Mouse (Mus musculus) neural tube, embryonic 13.5 days (tissue): ENCODE measurements at regions not wholly inside any gene's neighbourhood (a gene's known extent, or its start where the extent isn't known, plus 50 kb on each side); places are given as distances from the start of the nearest gene placed in this dataset.

Experiments
- ATAC-seq: fragments of 200-750 bp; cut with Nextera tagmentation; 2 replicates; pipeline ENCODE4 v1.8.0; 2017; ENCODE audit warnings: low read depth, mild to moderate bottlenecking, moderate TSS enrichment, moderate library complexity
- H3K27ac ChIP-seq: fragments of 300-500 bp; sonication (generic); replicated peaks from 2 replicates; pipeline ENCODE4 v1.5.1; 2015; ENCODE audit warnings: moderate library complexity, mild to moderate bottlenecking, inconsistent platforms
- H3K27me3 ChIP-seq: fragments of 300-500 bp; sonication (generic); 2 replicates; pipeline ENCODE4 v1.6.1; 2015; ENCODE audit warnings: mild to moderate bottlenecking, inconsistent platforms
- H3K36me3 ChIP-seq: fragments of 300-500 bp; sonication (generic); 2 replicates; pipeline ENCODE4 v1.6.1; 2015; ENCODE audit warnings: mild to moderate bottlenecking, inconsistent platforms
- H3K4me1 ChIP-seq: fragments of 300-500 bp; sonication (generic); replicated peaks from 2 replicates; pipeline ENCODE4 v1.6.1; 2015; ENCODE audit warnings: inconsistent platforms
- H3K4me2 ChIP-seq: fragments of 300-500 bp; sonication (generic); 2 replicates; pipeline ENCODE4 v1.6.1; 2015; ENCODE audit warnings: inconsistent platforms, mild to moderate bottlenecking, moderate library complexity
- H3K4me3 ChIP-seq: fragments of 300-500 bp; sonication (generic); 2 replicates; pipeline ENCODE4 v1.5.1; 2015; ENCODE audit warnings: mild to moderate bottlenecking, inconsistent platforms
- H3K9ac ChIP-seq: fragments of 300-500 bp; sonication (generic); 2 replicates; pipeline ENCODE4 v1.6.1; 2015; ENCODE audit warnings: moderate library complexity, mild to moderate bottlenecking, inconsistent platforms
- H3K9me3 ChIP-seq: fragments of 300-500 bp; sonication (generic); 2 replicates; pipeline ENCODE4 v1.6.1; 2016; ENCODE audit warnings: inconsistent platforms
- whole genome bisulfite sequencing: fragments of 180-500 bp; shearing (Covaris S2); methylation state at CpG from one replicate; pipeline ENCODE4 v1.1.7; 2015; 5-methylcytosine and 5-hydroxymethylcytosine counted together

DNA sequence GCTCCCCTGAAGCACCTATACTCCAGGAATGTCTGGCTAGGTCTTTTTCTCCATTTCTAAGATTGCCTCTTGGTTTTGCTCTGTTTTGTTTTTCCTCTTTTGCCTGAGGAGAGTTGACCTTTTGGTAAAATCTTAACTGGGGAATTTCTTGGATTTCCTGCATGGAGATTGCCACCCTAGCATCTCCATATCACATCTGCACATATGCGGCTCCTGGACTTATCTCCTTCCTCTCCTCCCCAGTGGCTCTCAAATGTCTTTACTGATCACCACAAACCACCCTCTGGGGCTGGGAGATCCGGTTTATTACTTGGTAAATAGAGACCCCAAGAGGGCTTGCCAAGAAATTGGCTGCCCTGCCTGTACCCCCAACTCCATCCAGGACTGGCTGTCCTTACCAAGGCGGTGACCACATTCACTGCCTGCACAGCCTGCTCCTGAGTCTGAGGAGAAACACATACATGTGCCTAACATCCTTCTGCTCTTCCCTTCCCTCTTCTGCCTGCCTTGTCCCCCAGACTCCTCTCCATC, 87.3 kb downstream of the Psmg1 start:
- no peaks in the 10 kb centered on the region for H3K27me3 ChIP-seq
- H3K4me1 ChIP-seq = no peaks in the 10 kb centered on the region
- no peak for ATAC-seq
- 63% methylated on average over 3 of the region's 3 CpGs for WGBS
- no peak overlapping the region for H3K27ac ChIP-seq
- no peaks in the 10 kb centered on the region for H3K36me3 ChIP-seq
- no peaks in the 10 kb centered on the region for H3K9me3 ChIP-seq
- H3K4me2 ChIP-seq = no peak overlapping the region
- H3K4me3 ChIP-seq = no peak overlapping the region
- H3K9ac ChIP-seq = no peak overlapping the region

DNA sequence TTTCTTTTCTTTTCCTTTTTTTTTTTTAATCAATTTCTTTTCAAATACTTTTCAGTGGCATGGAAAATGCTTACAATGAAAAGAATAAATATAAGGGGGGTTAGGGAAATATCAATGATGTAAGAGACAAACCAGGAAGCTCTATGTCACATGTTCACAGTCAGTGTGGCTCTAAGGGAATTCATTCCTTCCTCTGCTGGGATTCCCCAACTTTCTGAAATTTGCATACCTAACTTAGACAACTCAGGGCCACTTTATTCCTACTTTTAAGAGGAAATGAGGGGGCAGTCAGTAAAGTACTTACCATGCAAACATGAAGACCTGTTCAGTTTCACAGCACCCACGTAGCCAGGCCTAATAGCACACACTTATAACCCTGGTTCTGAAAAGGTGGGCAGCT, 88.6 kb downstream of the Psmg1 start:
- ATAC-seq = no peak
- H3K4me2 ChIP-seq = no peak overlapping the region

DNA sequence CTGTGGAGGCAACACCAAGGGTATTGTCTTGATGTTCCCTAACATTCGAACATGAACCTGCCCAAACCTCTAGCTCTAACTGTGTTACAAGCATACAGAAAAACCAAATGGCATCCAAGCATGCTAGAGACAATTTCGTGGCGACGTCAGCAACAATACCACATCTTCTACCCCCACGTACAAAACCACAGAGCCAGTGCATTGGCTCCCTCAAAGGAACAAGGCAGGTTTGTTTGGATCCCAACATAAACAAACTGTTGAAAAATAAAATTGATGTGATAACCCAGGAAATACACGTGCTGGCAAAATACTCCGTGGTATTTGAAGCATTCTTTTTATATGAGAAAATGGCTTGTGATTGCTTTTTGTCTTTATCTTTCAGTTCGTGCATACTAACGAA, 89.4 kb downstream of the Psmg1 start:
- Histone ChIP-seq H3K9ac (no peak overlapping the region), H3K4me2 (no peak overlapping the region), H3K4me1 (no peaks in the 10 kb centered on the region), H3K4me3 (no peak overlapping the region), H3K27ac (no peak overlapping the region), H3K36me3 (no peaks in the 10 kb centered on the region), H3K9me3 (no peaks in the 10 kb centered on the region), H3K27me3 (no peaks in the 10 kb centered on the region)
- WGBS = 84% methylated on average over 9 of the region's 9 CpGs
- ATAC-seq = no peak

More for the DNA sequence above, 88.6 kb downstream of the Psmg1 start:
- Histone ChIP-seq H3K36me3 (no peaks in the 10 kb centered on the region), H3K9ac (no peak overlapping the region), H3K27me3 (no peaks in the 10 kb centered on the region), H3K9me3 (no peaks in the 10 kb centered on the region), H3K27ac (no peak overlapping the region), H3K4me1 (no peaks in the 10 kb centered on the region), H3K4me3 (no peak overlapping the region)
- 91% methylated on average over 1 of the region's 1 CpGs for WGBS

DNA sequence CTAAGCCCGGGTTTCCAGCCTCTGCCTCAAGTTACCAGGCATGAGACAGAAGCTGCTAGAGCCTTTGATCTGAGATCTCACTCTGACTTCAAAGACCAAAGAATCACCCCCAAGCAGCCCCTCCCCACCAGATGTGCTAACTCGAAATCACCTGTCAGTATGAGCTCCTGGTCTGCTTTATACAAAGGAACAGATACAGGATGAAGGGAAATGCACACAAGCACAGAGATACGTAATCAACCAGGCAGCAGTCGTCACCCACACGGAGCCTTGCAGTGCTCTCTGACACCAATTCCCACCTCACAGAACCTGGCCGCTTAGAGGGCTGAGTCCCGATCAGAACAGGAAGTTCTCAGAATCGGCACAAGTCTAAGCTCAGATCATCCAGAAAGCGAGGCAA, 90.6 kb downstream of the Psmg1 start:
- Histone ChIP-seq H3K4me1 (no peaks in the 10 kb centered on the region), H3K9me3 (no peaks in the 10 kb centered on the region), H3K9ac (no peak overlapping the region), H3K36me3 (no peaks in the 10 kb centered on the region), H3K4me2 (no peak overlapping the region), H3K27ac (no peak overlapping the region), H3K4me3 (no peak overlapping the region), H3K27me3 (no peaks in the 10 kb centered on the region)
- 88% methylated on average over 9 of the region's 9 CpGs for WGBS
- ATAC-seq = no peak

DNA sequence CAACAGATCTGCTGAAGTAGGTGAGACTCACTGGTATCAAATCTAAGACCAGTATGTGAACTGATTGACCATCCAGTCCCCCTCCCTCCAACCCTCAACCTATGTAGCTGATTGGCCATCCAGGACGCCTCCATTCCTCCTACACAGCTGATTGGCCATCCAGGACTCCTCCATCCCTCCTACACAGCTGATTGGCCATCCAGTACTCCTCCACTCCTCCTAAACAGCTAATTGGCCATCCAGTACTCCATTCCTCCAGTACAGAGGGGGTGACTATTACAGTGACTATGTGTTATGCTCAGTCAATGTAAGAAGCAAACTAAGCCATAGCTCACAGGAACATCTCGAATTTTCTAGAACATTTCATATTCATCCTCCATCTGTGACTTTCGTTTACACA, 91.1 kb downstream of the Psmg1 start:
- Histone ChIP-seq H3K4me3 (no peak overlapping the region), H3K36me3 (no peaks in the 10 kb centered on the region), H3K9me3 (no peaks in the 10 kb centered on the region), H3K4me1 (no peaks in the 10 kb centered on the region), H3K9ac (no peak overlapping the region), H3K4me2 (no peak overlapping the region), H3K27ac (no peak overlapping the region), H3K27me3 (no peaks in the 10 kb centered on the region)
- ATAC-seq = no peak
- WGBS = 83% methylated on average over 3 of the region's 3 CpGs

DNA sequence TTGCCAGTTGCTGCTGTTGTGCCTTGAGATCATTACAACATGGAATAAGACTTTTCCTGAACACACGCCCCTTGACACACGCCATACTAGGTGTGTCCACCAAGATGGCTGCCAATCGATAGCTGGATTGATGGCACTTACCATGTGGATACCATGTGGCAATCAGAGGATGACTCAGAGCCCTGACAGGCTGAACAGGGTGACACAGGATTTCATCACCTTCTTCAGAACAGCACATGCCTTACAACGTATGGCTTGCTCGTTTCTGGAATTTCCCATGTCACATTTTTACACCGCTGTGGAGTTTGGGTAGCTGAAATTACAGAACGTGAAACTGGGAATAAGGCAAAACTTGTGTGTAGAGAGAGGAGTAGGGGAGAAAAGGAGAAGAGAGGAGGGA, 92.9 kb downstream of the Psmg1 start:
- no peaks in the 10 kb centered on the region for H3K9me3 ChIP-seq
- H3K27ac ChIP-seq = no peak overlapping the region
- ATAC-seq = no peak
- WGBS = 92% methylated on average over 7 of the region's 7 CpGs
- H3K27me3 ChIP-seq = no peaks in the 10 kb centered on the region
- no peak overlapping the region for H3K4me2 ChIP-seq
- H3K36me3 ChIP-seq = no peaks in the 10 kb centered on the region
- H3K9ac ChIP-seq = no peak overlapping the region
- no peak overlapping the region for H3K4me3 ChIP-seq
- no peaks in the 10 kb centered on the region for H3K4me1 ChIP-seq

DNA sequence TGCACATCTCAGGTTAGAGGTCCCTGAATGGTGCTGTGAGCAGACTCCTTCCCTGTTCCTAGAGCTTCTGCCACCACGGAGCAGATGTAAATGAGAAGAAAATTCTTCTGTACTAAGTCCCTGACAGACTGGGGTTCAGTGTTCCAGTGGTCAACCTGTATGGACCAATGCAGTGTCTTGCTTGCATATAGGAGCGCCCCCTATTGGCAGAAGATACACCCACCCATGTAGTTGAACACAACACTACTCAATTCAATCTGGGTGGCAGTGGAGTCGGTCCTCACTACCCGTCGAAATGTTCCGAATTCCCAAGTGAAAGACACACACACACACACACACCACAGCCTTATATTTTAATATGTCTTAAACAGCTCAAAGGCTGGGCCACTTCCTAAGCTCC, 94.6 kb downstream of the Psmg1 start:
- Histone ChIP-seq H3K9me3 (no peaks in the 10 kb centered on the region), H3K27me3 (no peaks in the 10 kb centered on the region), H3K27ac (no peak overlapping the region), H3K4me3 (no peak overlapping the region), H3K9ac (no peak overlapping the region), H3K4me2 (no peak overlapping the region), H3K36me3 (no peaks in the 10 kb centered on the region), H3K4me1 (no peaks in the 10 kb centered on the region)
- ATAC-seq = no peak
- WGBS = 75% methylated on average over 6 of the region's 6 CpGs

DNA sequence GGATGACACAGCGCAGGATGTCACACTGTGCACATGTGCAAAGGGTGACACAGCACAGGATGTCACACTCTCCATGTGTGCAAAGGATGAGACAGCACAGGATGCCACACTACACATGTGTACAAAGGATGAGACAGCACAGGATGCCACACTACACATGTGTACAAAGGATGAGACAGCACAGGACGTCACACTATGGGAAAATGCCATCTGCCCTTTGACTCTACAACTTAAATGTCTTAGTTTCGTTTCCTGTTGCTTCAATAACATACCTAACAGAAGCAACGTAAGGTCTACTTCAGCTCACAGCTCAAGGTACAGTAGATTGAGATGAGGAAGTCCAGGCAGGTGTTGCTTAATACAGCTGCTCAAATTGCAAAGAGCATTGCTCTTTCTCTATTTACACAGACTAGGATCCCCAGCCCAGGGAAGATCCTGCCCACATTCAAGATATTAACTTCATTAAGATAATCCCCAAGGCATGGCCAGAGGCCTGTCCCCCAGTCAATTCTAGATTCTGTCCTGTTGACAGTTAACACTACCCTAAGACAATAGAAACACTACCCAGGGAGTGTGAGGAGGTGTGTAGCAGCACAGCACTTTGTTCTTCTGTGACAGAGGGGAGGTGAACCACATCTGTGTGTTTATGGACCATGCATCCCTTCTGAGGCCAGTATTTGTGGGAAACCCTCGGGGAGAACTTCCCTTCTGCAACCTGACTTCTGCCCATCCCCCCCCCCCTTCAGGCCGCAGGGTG, 97.0 kb downstream of the Psmg1 start:
- H3K4me1 ChIP-seq = no peaks in the 10 kb centered on the region
- no peak overlapping the region for H3K9ac ChIP-seq
- H3K27me3 ChIP-seq = no peaks in the 10 kb centered on the region
- H3K9me3 ChIP-seq = no peaks in the 10 kb centered on the region
- H3K4me3 ChIP-seq = no peak overlapping the region
- ATAC-seq = no peak
- no peaks in the 10 kb centered on the region for H3K36me3 ChIP-seq
- 81% methylated on average over 6 of the region's 6 CpGs for WGBS
- no peak overlapping the region for H3K27ac ChIP-seq
- H3K4me2 ChIP-seq = no peak overlapping the region

DNA sequence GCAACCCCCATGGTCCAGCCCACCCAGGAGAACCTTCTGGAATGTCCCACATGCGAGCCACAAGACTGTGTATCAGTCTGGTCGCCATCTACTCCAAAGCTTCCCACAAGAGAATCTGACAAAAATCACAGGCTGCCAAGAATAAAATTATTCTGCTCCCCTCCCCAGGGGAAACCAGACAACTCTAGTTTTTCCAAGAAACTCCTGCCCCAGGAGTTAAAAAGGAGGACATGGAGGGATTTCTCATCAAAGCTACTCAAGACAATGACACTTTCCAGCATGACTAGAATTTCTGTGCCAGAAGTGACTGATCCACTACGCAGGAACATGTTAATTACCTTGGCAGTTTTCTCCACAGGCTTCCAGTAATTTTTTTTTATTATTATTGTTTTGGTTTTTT, 98.4 kb downstream of the Psmg1 start:
- no peaks in the 10 kb centered on the region for H3K27me3 ChIP-seq
- H3K4me2 ChIP-seq = no peak overlapping the region
- WGBS = 77% methylated on average over 3 of the region's 3 CpGs
- no peak overlapping the region for H3K9ac ChIP-seq
- no peak for ATAC-seq
- H3K4me1 ChIP-seq = no peaks in the 10 kb centered on the region
- no peaks in the 10 kb centered on the region for H3K36me3 ChIP-seq
- H3K27ac ChIP-seq = 0 out of 2 replicates have a peak overlapping the region, but pooled peaks have one; percentile 23
- H3K9me3 ChIP-seq = no peaks in the 10 kb centered on the region
- H3K4me3 ChIP-seq = no peak overlapping the region

DNA sequence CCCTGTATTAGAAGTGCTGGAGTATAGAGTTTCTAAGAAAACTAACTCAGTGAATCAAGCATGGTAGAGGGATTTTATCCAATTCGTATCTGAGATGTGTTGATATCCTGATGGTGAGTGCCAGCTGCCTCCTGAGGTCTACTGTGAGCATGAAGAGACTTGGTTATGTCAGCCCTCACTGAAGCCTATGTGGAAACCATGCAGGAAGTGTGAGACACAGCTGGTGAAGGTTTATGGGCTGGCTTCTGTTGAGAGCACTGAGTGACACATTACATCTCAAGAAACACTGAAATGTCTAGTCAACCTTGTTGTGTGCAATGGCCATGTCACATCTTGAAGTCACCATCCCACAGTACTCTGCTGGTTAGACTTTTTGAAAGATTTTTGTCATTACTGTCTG, 104.6 kb downstream of the Psmg1 start:
- WGBS = 86% methylated on average over 1 of the region's 1 CpGs
- Histone ChIP-seq H3K4me1 (no peaks in the 10 kb centered on the region), H3K4me3 (no peak overlapping the region), H3K9me3 (no peaks in the 10 kb centered on the region), H3K4me2 (no peak overlapping the region), H3K36me3 (no peaks in the 10 kb centered on the region), H3K27me3 (no peaks in the 10 kb centered on the region), H3K9ac (no peak overlapping the region), H3K27ac (no peak overlapping the region)
- no peak for ATAC-seq

DNA sequence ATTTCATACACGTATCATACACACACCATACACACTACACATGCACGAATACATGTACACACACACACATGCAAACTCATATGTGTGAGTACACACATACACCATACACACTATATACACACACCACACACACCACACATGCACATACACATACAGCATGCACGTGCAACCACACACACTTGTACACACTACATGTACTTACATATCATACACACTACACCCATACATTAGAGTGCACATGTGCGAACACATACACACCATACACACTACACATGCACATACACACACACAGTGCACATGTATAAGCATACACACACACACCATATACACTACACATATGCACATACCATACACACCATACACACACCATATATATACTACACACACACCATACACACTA, 117.5 kb downstream of the Psmg1 start:
- Histone ChIP-seq H3K36me3 (no peaks in the 10 kb centered on the region), H3K9ac (no peak overlapping the region), H3K9me3 (no peaks in the 10 kb centered on the region), H3K27me3 (no peaks in the 10 kb centered on the region), H3K4me2 (no peak overlapping the region), H3K4me1 (0 out of 2 replicates have a peak, but pooled peaks cover 5% of the 10 kb centered on the region), H3K27ac (no peak overlapping the region), H3K4me3 (no peak overlapping the region)
- ATAC-seq = no peak
- WGBS = 94% methylated on average over 4 of the region's 4 CpGs

DNA sequence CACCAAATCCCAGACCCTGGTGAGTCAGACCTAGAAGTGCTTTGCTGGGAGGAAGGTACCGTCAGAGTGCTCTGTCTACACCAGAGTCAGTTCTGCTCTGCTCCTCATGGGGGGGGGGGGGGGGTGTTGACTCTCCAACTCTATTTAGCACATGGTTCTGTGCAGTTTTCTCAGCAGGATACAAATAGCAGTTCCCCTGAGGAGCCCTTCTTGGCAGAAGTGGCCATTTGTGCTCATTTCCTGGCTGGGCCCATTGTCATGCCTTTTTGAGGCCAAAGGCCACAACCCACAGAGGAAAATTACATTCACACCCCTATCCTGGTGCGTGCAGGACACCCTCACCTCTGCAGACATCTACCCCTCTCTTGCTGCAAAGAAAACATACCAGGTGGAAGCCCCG, 118.3 kb downstream of the Psmg1 start:
- no peak for ATAC-seq
- Histone ChIP-seq H3K27ac (no peak overlapping the region), H3K27me3 (no peaks in the 10 kb centered on the region), H3K9ac (no peak overlapping the region), H3K4me2 (no peak overlapping the region), H3K36me3 (no peaks in the 10 kb centered on the region), H3K9me3 (no peaks in the 10 kb centered on the region), H3K4me1 (0 out of 2 replicates have a peak, but pooled peaks cover 5% of the 10 kb centered on the region), H3K4me3 (no peak overlapping the region)
- 58% methylated on average over 3 of the region's 3 CpGs for WGBS

DNA sequence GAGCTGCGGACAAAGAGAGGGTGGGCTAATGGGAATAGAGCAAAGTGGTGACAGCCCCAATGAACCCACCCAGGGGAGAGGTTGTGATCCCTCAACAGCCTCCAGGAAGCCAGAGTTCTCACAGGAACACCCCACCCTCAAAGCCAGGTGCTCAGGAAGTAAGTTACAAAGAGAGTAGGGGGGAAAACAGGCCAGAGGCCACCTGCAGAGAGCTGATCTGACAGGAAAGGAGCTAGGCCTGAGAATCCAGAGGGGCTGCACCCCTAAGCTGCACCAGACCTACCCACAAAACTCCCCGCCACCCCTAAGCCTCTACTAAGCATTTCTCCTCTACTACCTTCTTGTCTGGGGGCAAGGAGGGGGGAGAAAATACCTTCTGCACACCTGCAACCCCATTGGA, 120.5 kb downstream of the Psmg1 start:
- no peak for ATAC-seq
- no peak overlapping the region for H3K27ac ChIP-seq
- no peaks in the 10 kb centered on the region for H3K27me3 ChIP-seq
- H3K9me3 ChIP-seq = no peaks in the 10 kb centered on the region
- H3K4me1 ChIP-seq = 0 out of 2 replicates have a peak, but pooled peaks cover 5% of the 10 kb centered on the region
- 73% methylated on average over 2 of the region's 2 CpGs for WGBS
- H3K36me3 ChIP-seq = no peaks in the 10 kb centered on the region
- H3K4me3 ChIP-seq = no peak overlapping the region
- H3K4me2 ChIP-seq = no peak overlapping the region
- H3K9ac ChIP-seq = no peak overlapping the region
